Mouse (Mus musculus) erythroblast, embryonic 14.5 days (primary cell): Measurements from ENCODE around the gene Mob3a. TPM values are rescaled to one million over a fixed set of nuclear protein-coding genes. Genes with fewer than 3 reads are reported as not detected.

Source experiments
- H3K27me3 ChIP-seq: 2 replicates; pipeline ENCODE4 v1.6.1; 2012; ENCODE audit warnings: inconsistent platforms; ENCODE audit not compliant: control insufficient read depth
- H3K36me3 ChIP-seq: 2 replicates; pipeline ENCODE4 v1.6.1; 2012; ENCODE audit warnings: mild to moderate bottlenecking, inconsistent platforms; ENCODE audit not compliant: control insufficient read depth
- H3K4me1 ChIP-seq: 2 replicates; pipeline ENCODE4 v1.6.1; 2012; ENCODE audit warnings: inconsistent platforms; ENCODE audit not compliant: control insufficient read depth
- H3K4me3 ChIP-seq: replicated peaks from 2 replicates; pipeline ENCODE3; 2012; ENCODE audit warnings: moderate library complexity, mild to moderate bottlenecking, inconsistent platforms
- H3K9me3 ChIP-seq: 2 replicates; pipeline ENCODE4 v1.6.1; 2012; ENCODE audit warnings: low read length, inconsistent platforms, mixed read lengths; ENCODE audit not compliant: control insufficient read depth
- GATA1 ChIP-seq: IDR thresholded peaks from 2 replicates; pipeline ENCODE4 v1.6.1; 2012; ENCODE audit warnings: low read length, inconsistent platforms, mixed read lengths
- TAL1 ChIP-seq: IDR thresholded peaks from 3 replicates; pipeline ENCODE4 v1.6.1; 2012; ENCODE audit warnings: low read length, inconsistent platforms, mixed read lengths
- polyA plus RNA-seq: library from polyadenylated mRNA; stranded (reverse); fragments of >175 nt; gene quantifications from 2 replicates; pipeline ENCODE4 v1.2.3, GENCODE M21; 2012

Mob3a gene
- polyA plus RNA-seq, 1 experiment: 2.1 TPM

DNA sequence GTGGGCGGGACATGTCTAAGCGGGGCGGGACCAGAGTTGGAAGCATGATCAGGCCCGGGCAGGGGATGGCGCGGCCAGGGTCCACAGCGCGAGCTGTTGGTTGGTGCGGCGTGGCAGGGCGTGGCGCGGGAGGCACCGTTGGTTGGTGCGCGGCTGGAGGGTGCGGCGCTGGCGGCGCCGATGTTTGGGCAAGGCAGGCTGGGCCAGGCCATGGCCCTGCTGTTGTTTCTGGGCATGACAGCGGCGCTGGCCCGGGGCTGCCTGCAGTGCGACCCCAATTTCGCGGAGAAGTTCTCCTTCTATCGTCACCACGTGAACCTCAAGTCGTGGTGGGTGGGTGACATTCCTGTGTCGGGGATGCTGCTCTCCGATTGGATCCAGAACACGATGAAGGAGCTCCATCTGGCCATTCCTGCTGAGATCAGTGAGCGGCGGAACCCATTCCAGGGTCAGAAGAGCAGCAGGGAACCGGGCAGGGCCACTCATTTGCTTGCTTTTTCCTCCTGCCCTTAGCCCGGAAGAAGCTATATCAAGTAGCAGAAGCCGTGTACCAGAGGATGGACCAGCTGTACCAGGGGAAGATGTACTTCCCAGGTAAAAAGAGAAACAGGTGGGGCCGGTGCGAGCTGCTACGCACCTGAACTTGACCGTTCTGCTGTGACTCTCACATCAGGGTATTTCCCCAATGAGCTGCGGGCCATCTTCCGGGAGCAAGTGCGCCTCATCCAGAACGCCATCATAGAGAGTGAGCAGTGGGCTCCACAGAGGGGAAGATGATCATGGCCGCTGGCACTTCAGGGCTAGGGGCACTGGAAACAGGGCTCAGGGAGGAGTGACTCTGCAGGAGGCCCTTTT, 986 bp upstream of the Mob3a start:
- Histone ChIP-seq H3K27me3 (no peaks in the 10 kb centered on the region), H3K9me3 (no peaks in the 10 kb centered on the region), H3K4me3 (peak overlapping the region; percentile 75), H3K4me1 (peaks cover 81% of the 10 kb centered on the region), H3K36me3 (peaks cover 64% of the 10 kb centered on the region)
- TF ChIP-seq GATA1 (no peak), TAL1 (no peak)

DNA sequence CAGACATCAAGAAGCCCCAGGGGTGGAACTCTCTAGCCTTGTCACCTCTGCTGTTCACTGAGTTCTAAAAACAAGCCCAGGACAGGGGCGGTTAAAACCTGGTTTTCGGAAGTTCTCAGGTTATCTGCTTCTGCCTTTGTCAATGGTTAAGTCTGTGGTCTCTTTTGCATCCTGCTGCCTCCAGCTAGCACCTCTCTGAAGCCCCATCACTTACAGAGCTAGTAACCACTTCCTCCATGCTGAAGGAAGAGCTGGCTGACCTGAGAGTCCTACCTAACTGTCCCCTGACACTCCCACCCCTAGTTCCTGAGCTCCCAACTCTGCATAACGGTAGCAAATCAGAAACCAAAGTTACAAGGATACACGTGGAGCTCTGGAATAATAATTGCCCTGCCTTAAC, 1.0 kb downstream of the Mob3a start:
- peaks cover 97% of the 10 kb centered on the region for H3K4me1 ChIP-seq
- TF ChIP-seq GATA1: no peak
- H3K9me3 ChIP-seq: no peaks in the 10 kb centered on the region
- peak overlapping the region; percentile 75 for H3K4me3 ChIP-seq
- H3K36me3 ChIP-seq: peaks cover 59% of the 10 kb centered on the region
- H3K27me3 ChIP-seq: no peaks in the 10 kb centered on the region

DNA sequence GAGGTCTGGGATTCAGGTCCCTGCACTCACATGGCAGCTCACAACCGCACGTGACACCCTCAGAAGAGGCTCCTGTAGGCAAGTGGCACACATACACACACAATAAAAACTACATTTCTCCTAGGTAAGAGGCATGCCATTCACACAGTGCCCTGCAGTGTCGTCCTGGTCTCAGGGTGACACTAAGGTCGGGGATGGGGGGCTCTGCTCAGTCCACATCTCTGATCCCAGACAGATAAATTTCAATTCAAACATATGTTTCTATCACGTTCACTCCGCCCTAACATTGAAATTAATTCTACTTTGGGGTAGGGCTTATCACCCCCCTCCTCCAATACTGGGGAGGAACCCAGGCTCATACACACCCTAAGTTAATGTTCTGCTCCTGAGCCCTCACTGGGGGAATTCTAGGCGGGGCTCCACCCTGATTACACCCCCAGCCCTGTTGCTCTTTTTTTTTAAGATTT, 1.7 kb downstream of the Mob3a start:
- Histone ChIP-seq H3K4me1 (peaks cover 99% of the 10 kb centered on the region), H3K4me3 (peak overlapping the region; percentile 75), H3K9me3 (no peaks in the 10 kb centered on the region), H3K27me3 (no peaks in the 10 kb centered on the region), H3K36me3 (peaks cover 57% of the 10 kb centered on the region)
- TF ChIP-seq TAL1 (no peak), GATA1 (no peak)

DNA sequence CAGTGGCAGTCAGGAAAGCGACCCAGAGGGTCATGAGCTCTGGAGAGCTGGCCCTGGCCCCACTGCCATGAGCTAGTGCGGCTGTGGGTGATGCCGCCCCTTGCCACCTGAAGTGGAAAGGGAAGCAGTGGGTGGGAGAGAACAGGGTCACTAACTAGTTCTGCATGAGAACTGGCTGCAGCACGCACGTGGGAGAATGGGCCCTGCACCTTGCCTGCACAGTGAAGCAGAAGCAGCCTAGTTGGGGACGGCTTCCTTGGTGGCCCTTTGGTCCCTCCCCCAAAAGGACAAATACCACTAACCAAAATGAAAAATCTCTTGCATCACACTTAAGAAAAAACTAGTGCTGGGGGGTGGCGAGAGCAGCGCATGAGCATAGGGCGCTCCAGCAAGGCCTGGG, 3.2 kb downstream of the Mob3a start:
- TF ChIP-seq TAL1 (no peak), GATA1 (no peak)
- Histone ChIP-seq H3K36me3 (peaks cover 57% of the 10 kb centered on the region), H3K9me3 (no peaks in the 10 kb centered on the region), H3K4me3 (peak overlapping the region; percentile 58), H3K4me1 (peaks cover 99% of the 10 kb centered on the region), H3K27me3 (no peaks in the 10 kb centered on the region)

DNA sequence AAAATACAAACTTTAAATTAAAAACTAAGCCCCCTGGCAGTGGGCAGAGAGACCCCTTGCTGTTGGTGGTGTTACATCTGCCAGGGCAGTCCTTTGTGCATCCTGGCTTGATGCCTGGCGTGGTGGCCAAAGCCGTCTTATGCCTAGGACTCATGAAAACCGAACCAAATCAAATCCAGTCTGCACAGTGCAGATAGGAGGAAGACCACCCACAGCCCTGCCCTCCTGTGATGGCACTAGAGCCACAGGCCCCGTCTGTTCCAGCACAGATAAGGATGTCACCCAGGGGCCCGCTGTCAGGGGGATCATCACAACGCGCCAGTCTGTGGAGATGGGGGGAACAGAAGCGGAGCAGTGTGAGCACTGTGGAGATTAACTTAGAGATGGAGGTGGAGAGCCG, 4.0 kb downstream of the Mob3a start:
- no peaks in the 10 kb centered on the region for H3K27me3 ChIP-seq
- TF ChIP-seq TAL1 (peak; percentile 98), GATA1 (peak; percentile 96)
- H3K9me3 ChIP-seq: no peaks in the 10 kb centered on the region
- peaks cover 64% of the 10 kb centered on the region for H3K36me3 ChIP-seq
- peaks cover 99% of the 10 kb centered on the region for H3K4me1 ChIP-seq
- peak overlapping the region; percentile 58 for H3K4me3 ChIP-seq

DNA sequence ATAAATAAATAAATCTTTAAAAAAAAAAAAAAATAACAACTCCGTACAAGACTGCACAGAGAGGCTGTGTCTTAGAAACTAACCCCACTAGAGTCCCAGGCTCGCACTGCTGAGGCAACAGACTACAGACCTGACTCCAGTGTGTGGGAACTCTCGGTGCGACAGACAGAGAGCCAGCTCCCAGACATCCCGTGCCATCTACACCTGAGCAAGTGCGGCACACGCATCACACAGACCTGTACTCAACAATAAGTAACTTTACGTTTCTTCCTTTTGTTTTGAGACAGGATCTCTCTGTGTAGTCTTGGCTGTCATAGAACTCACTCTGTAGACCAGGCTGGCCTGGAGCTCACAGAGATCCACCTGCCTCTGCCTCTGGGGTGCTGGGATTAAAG, 4.4 kb downstream of the Mob3a start:
- H3K27me3 ChIP-seq: no peaks in the 10 kb centered on the region
- H3K4me3 ChIP-seq: peak overlapping the region; percentile 58
- H3K9me3 ChIP-seq: no peaks in the 10 kb centered on the region
- peaks cover 99% of the 10 kb centered on the region for H3K4me1 ChIP-seq
- peaks cover 68% of the 10 kb centered on the region for H3K36me3 ChIP-seq
- TF ChIP-seq TAL1 (no peak), GATA1 (no peak)

DNA sequence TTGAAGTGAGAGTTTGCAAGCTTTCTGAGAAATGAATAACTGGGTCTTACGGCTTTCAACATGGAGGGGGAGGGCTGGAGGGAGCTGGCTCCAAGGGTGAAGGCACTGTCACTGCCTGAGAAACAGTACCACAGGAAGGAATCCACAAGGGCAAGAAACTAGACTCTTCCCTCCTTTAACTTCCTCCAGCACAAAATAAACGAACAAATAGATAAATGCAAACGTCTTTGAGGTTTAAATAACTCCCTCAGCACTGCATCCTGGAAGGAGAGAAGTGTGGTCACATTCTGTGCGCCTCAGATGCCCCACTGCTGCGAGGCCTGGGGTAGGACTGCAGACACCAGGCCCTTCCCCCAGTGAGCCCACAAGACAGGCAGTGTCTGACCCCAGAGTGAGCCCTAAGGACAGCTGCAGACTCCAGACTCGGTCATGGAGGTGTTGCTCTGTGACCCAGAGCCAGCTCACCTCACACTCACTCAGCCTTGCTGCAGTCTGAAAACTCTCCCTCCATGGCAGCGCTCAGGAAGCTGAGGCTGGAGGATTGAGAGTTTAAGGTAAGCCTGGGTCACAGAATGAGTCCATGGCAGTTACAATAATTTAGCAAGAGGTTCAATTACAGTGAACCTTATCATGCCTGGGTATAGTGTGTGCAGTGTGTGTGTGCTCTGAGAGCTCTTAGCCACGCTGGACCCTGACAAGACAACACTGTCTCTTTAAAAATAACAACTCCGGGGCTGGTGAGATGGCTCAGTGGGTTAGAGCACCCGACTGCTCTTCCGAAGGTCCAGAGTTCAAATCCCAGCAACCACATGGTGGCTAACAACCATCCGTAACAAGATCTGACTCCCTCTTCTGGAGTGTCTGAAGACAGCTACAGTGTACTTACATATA, 5.0 kb downstream of the Mob3a start:
- peak overlapping the region; percentile 21 for H3K4me3 ChIP-seq
- TF ChIP-seq GATA1 (no peak), TAL1 (no peak)
- H3K4me1 ChIP-seq: peaks cover 99% of the 10 kb centered on the region
- peaks cover 74% of the 10 kb centered on the region for H3K36me3 ChIP-seq
- H3K9me3 ChIP-seq: no peaks in the 10 kb centered on the region
- H3K27me3 ChIP-seq: no peaks in the 10 kb centered on the region

DNA sequence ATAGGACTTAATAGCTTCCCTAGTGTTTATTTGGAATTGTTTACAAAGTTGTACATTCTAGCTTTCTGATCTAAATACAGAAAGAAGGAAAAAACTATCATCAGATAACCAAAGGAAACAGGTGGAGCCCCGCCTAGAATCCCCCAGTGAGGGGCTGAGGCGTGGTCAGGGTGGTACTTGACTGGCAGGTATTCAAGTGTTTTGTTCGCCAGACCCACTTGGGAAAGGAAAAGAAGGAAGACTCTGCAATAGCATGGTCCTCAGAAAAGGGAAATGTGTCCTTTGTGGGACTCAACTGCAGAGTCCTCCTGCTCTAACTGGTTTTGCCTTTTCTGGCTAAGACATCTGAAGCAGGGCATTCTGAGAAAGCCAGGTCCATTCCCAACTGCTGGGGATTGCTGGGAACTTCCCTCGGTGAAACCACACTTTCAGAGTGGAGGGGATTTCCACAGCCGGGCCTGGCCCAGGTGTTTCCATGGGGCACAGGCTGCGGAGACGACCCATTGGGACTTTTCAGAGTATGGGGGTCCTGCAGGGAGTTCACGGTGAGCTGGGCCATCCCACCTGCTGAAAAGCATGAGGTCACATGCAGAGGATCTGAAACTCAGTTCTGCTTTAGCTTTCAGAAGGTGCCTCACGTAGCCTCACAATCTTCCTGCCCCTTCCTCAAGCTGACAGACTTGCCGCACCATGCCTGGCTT, 5.8 kb downstream of the Mob3a start:
- Histone ChIP-seq H3K4me3 (no peak overlapping the region), H3K27me3 (no peaks in the 10 kb centered on the region), H3K36me3 (peaks cover 82% of the 10 kb centered on the region), H3K9me3 (no peaks in the 10 kb centered on the region), H3K4me1 (peaks cover 98% of the 10 kb centered on the region)
- no peak for TF ChIP-seq GATA1

DNA sequence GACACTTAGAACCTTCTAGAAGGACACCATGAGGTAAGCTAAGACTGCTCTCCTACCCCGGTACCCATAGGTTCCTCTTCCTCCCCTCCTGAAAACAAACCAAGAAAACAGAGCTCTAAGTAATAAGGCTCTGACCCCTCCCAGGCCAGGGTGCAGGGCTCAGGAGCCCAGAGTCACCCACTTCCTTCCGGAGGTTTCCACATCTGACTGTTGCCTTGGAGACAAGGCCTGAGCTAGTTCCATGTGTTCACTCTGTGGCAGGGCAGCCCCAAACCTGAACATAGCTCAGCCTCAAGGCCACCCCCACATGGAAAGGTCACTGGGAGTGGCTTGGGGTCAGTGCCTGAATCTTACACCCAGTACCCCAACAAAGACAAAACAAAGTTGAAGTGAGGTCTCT, 6.6 kb downstream of the Mob3a start:
- TF ChIP-seq GATA1: no peak
- TF ChIP-seq TAL1: no peak
- no peaks in the 10 kb centered on the region for H3K9me3 ChIP-seq
- H3K4me1 ChIP-seq: peaks cover 98% of the 10 kb centered on the region
- peaks cover 90% of the 10 kb centered on the region for H3K36me3 ChIP-seq
- no peaks in the 10 kb centered on the region for H3K27me3 ChIP-seq
- H3K4me3 ChIP-seq: no peak overlapping the region
